Mouse (Mus musculus): ENCODE data around the gene Tmem53.

- TF ChIP-seq EP300 (optimal IDR thresholded peaks at IDR 0.05) (no peak), CTCF (IDR thresholded peaks at IDR 0.05; ENCODE audit: low read depth) (no peak)
Measured at GRCm38 (mm10) chr4:117297819-117298218, 46.1 kb downstream of the Tmem53 start.
